Mouse (Mus musculus) stomach, postnatal 0 days (tissue): ENCODE data around the gene Bicd1.
A peak's percentile ranks its signal among the peaks of the same experiment; 100 is the strongest.

ENCODE experiments used
- CTCF ChIP-seq: IDR thresholded peaks from 2 replicates; pipeline ENCODE4 v1.5.1; 2016; ENCODE audit warnings: antibody characterized with exemption, low read depth, mild to moderate bottlenecking, moderate library complexity
- EP300 ChIP-seq: optimal IDR thresholded peaks from 2 replicates; pipeline ENCODE3; 2016; ENCODE audit warnings: antibody characterized with exemption

DNA sequence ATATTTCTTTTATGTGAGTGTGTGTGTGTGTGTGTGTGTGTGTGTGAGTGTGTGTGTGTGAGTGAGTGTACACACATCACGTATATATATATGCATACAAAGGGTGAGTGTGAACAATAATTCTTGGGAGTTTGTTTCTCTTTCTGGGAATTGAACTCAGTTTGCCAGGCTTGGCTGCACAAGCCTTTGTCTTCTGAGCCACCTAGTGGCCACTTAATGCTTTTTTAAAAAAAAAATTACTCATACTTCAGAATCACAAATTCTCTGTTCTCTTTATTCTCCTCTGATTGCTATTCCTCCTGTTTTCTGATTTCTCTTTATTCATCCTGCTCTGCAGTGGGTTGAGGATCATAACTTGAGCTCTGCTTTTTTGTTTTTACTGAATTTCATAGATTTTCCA lies 30.5 kb downstream of the Bicd1 start:
- TF ChIP-seq CTCF (peak; percentile 38), EP300 (no peak)
